Comparison of ENCODE assay signal across 16 mouse cellular contexts in the genomic region with DNA sequence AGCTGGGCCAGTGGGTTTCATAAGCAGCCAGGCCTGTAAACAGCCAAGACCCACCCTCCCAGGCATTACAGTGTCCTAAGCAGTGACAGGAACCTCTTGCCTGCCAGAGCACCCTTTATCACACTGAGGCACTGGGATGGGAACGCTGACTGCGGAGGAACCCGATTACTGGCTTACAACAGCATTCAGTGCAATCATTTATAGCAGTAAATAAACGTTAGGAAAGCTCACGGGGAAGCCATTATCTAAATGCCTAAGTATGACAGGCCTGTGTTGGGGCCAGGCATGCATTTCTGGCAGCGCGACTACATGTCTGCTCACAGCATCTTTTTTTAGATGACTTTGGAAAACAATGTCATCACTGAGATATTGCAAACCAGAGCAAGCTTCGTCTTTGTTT. TPM values are rescaled to one million over a fixed set of nuclear protein-coding genes. Genes with fewer than 3 reads are reported as not detected.
DNase-seq lines count a peak whose midpoint lies in the region; ATAC-seq and TF ChIP-seq lines count a peak whose summit lies in the region.
"Had no signal": no experiment of that assay in that cellular context is flagged by ENCODE, and none has a peak within 500 bp of the region (broad histone marks: within the 10 kb centered on the region; RNA-seq: fewer than 3 reads in every experiment).

No protein-coding gene starts in this region.

- no peaks in the 10 kb centered on the region for H3K36me3 ChIP-seq in forebrain, embryonic 14.5 days (ENCODE audit: control insufficient read depth, insufficient read depth, low read length)
- no peaks in the 10 kb centered on the region for H3K36me3 ChIP-seq in forebrain, embryonic 11.5 days (ENCODE audit: control insufficient read depth, insufficient read depth, low read length)
- no peaks in the 10 kb centered on the region for H3K36me3 ChIP-seq in lung, embryonic 14.5 days (ENCODE audit: insufficient read depth)
- H3K36me3 ChIP-seq in heart, embryonic 10.5 days: no peaks in the 10 kb centered on the region
- H3K36me3 ChIP-seq: embryonic facial prominence, embryonic 13.5 days; liver, embryonic 15.5 days had no signal

- no peaks in the 10 kb centered on the region for H3K27me3 ChIP-seq in forebrain, embryonic 14.5 days (replicated peaks; ENCODE audit: control insufficient read depth, insufficient read depth, low read length)
- H3K27me3 ChIP-seq in forebrain, embryonic 11.5 days (ENCODE audit: control insufficient read depth, insufficient read depth, low read length): no peaks in the 10 kb centered on the region
- no peaks in the 10 kb centered on the region for H3K27me3 ChIP-seq in lung, embryonic 14.5 days (ENCODE audit: insufficient read depth, low read length)
- H3K27me3 ChIP-seq in heart, embryonic 10.5 days (ENCODE audit: insufficient read depth, poor library complexity, severe bottlenecking): no peaks in the 10 kb centered on the region
- H3K27me3 ChIP-seq: embryonic facial prominence, embryonic 13.5 days; liver, embryonic 15.5 days had no signal

- H3K9me3 ChIP-seq in forebrain, embryonic 14.5 days (replicated peaks; ENCODE audit: control insufficient read depth, low read length): no peaks in the 10 kb centered on the region
- H3K9me3 ChIP-seq in forebrain, embryonic 11.5 days (ENCODE audit: control insufficient read depth, low read length): no peaks in the 10 kb centered on the region
- H3K9me3 ChIP-seq in lung, embryonic 14.5 days (ENCODE audit: low read depth, low read length): no peaks in the 10 kb centered on the region
- no peaks in the 10 kb centered on the region for H3K9me3 ChIP-seq in heart, embryonic 10.5 days
- H3K9me3 ChIP-seq: embryonic facial prominence, embryonic 13.5 days; liver, embryonic 15.5 days had no signal

- no peak overlapping the region for H3K9ac ChIP-seq in forebrain, embryonic 14.5 days (ENCODE audit: low read length)
- H3K9ac ChIP-seq in forebrain, embryonic 11.5 days (ENCODE audit: low read length): no peak overlapping the region
- H3K9ac ChIP-seq in lung, embryonic 14.5 days: no peak overlapping the region
- H3K9ac ChIP-seq: embryonic facial prominence, embryonic 13.5 days; liver, embryonic 15.5 days had no signal

- no peak overlapping the region for H3K27ac ChIP-seq in forebrain, embryonic 14.5 days (ENCODE audit: low read depth, low read length)
- no peak overlapping the region for H3K27ac ChIP-seq in forebrain, embryonic 11.5 days (ENCODE audit: low read depth, low read length)
- peak overlapping the region; percentile 42; the same call in 1 of the 2 replicates for H3K27ac ChIP-seq in lung, embryonic 14.5 days (ENCODE audit: low read depth)
- H3K27ac ChIP-seq in heart, embryonic 10.5 days: peak overlapping the region; percentile 57; the same call in 1 of the 2 replicates
- no peak overlapping the region for H3K27ac ChIP-seq in layer of hippocampus, adult 2 months
- H3K27ac ChIP-seq: embryonic facial prominence, embryonic 13.5 days; liver, embryonic 15.5 days had no signal

- no peak for TF ChIP-seq CTCF in lung, embryonic 14.5 days (IDR thresholded peaks at IDR 0.05; ENCODE audit: low read depth)
- no peak for TF ChIP-seq CTCF in layer of hippocampus, adult 2 months (conservative IDR thresholded peaks at IDR 0.05)

- peak; percentile 36 for DNase-seq in forebrain, embryonic 14.5 days (ENCODE audit: low spot score)
- DNase-seq in forebrain, embryonic 11.5 days (ENCODE audit: low spot score): no peak
- peak; percentile 78 for DNase-seq in lung, embryonic 14.5 days
- DNase-seq in lung, postnatal 36 days: no peak
- DNase-seq in heart, embryonic 10.5 days (ENCODE audit: low spot score): peak; percentile 70
- DNase-seq in lung, postnatal 10 days: peak; percentile 39
- DNase-seq in adrenal gland, postnatal 14 days: no peak
- DNase-seq in layer of hippocampus, adult 2 months (ENCODE audit: low spot score in 2 of 2): no peak
- DNase-seq: adrenal gland, adult 8-10 months; cerebellum, adult 11 months; kidney, adult 2 months; midbrain, embryonic 14.5 days; thymus, postnatal 36 days had no signal

- 61% methylated on average over 8 of the region's 8 CpGs for WGBS in forebrain, embryonic 14.5 days
- 86% methylated on average over 8 of the region's 8 CpGs for WGBS in forebrain, embryonic 11.5 days
- WGBS in lung, embryonic 14.5 days: 35% methylated on average over 8 of the region's 8 CpGs
- 39% methylated on average over 8 of the region's 8 CpGs for WGBS in heart, embryonic 10.5 days

- no peak overlapping the region for H3K4me3 ChIP-seq in forebrain, embryonic 14.5 days (ENCODE audit: low read depth, low read length)
- H3K4me3 ChIP-seq in forebrain, embryonic 11.5 days (ENCODE audit: low read depth, low read length): no peak overlapping the region
- no peak overlapping the region for H3K4me3 ChIP-seq in lung, embryonic 14.5 days (ENCODE audit: low read depth, low read length)
- no peak overlapping the region for H3K4me3 ChIP-seq in heart, embryonic 10.5 days
- no peak overlapping the region for H3K4me3 ChIP-seq in layer of hippocampus, adult 2 months
- H3K4me3 ChIP-seq: embryonic facial prominence, embryonic 13.5 days; liver, embryonic 15.5 days had no signal

- peaks cover 2% of the 10 kb centered on the region; the same call in 1 of the 2 replicates for H3K4me1 ChIP-seq in forebrain, embryonic 14.5 days (ENCODE audit: control insufficient read depth, insufficient read depth, low read length)
- H3K4me1 ChIP-seq in forebrain, embryonic 11.5 days (replicated peaks; ENCODE audit: control insufficient read depth, insufficient read depth, low read length): no peaks in the 10 kb centered on the region
- peaks cover 9% of the 10 kb centered on the region; the same call in 1 of the 2 replicates for H3K4me1 ChIP-seq in lung, embryonic 14.5 days (ENCODE audit: insufficient read depth)
- peaks cover 21% of the 10 kb centered on the region for H3K4me1 ChIP-seq in heart, embryonic 10.5 days
- H3K4me1 ChIP-seq: liver, embryonic 15.5 days had no signal

- no peak for ATAC-seq in forebrain, embryonic 14.5 days
- no peak for ATAC-seq in forebrain, embryonic 11.5 days (replicated peaks; ENCODE audit: low FRiP score)
- ATAC-seq in lung, embryonic 14.5 days (ENCODE audit: insufficient read depth): peak; percentile 76

- no peak overlapping the region for H3K4me2 ChIP-seq in forebrain, embryonic 14.5 days (ENCODE audit: low read length)
- H3K4me2 ChIP-seq in forebrain, embryonic 11.5 days (ENCODE audit: low read depth, low read length, severe bottlenecking): no peak overlapping the region
- no peak overlapping the region for H3K4me2 ChIP-seq in lung, embryonic 14.5 days
- H3K4me2 ChIP-seq: embryonic facial prominence, embryonic 13.5 days; liver, embryonic 15.5 days had no signal

RNA-seq across cellular contexts. Expression of a gene that starts 28.9 kb away (rescaled TPM):
- polyA plus RNA-seq in forebrain, embryonic 14.5 days (2014; fragmentation: Nextera tagmentation; extraction: Ambion mirVana): 16.6 and 23.5 TPM in 2 replicates
- 13.5 and 16.6 TPM in 2 replicates for polyA plus RNA-seq in forebrain, embryonic 11.5 days (2014; fragmentation: Nextera tagmentation; extraction: Ambion mirVana)
- 37.8 and 39.7 TPM in 2 replicates for polyA plus RNA-seq in lung, embryonic 14.5 days (2014; fragmentation: Nextera tagmentation; extraction: Ambion mirVana)
- 2.2 and 2.3 TPM in 2 replicates for polyA plus RNA-seq in heart, embryonic 10.5 days (2016; fragmentation: Nextera tagmentation; extraction: Ambion mirVana)
- total RNA-seq in adrenal gland, postnatal 14 days (2021): 24.4 and 39.6 TPM in 2 replicates
- 10 to 100 TPM; 10.5 to 11.8 TPM for total RNA-seq in layer of hippocampus, adult 2 months (2021)
- total RNA-seq: MEL had no signal

Comparison
In these comparisons a context has a peak if more than half of its experiments do, and no peak if none do; other contexts are left out.
1. DNase-seq: peak in forebrain, embryonic 14.5 days (single experiment), lung, embryonic 14.5 days (single experiment), heart, embryonic 10.5 days (single experiment) and lung, postnatal 10 days (single experiment); none in forebrain, embryonic 11.5 days (single experiment), lung, postnatal 36 days (single experiment), adrenal gland, postnatal 14 days (single experiment) and layer of hippocampus, adult 2 months (0 of 2).
2. H3K27ac ChIP-seq: peak in lung, embryonic 14.5 days (single experiment) and heart, embryonic 10.5 days (single experiment); none in forebrain, embryonic 14.5 days (single experiment), forebrain, embryonic 11.5 days (single experiment) and layer of hippocampus, adult 2 months (single experiment).